Mouse (Mus musculus): ENCODE measurements around the gene Prkacb. TPM values are rescaled to one million over a fixed set of nuclear protein-coding genes. Genes with fewer than 3 reads are reported as not detected.
A peak's percentile ranks its signal among the peaks of the same experiment; 100 is the strongest.

The Prkacb gene
- total RNA-seq (2021), result 10 to 100 TPM; 92.4 to 99.7 TPM

DNA sequence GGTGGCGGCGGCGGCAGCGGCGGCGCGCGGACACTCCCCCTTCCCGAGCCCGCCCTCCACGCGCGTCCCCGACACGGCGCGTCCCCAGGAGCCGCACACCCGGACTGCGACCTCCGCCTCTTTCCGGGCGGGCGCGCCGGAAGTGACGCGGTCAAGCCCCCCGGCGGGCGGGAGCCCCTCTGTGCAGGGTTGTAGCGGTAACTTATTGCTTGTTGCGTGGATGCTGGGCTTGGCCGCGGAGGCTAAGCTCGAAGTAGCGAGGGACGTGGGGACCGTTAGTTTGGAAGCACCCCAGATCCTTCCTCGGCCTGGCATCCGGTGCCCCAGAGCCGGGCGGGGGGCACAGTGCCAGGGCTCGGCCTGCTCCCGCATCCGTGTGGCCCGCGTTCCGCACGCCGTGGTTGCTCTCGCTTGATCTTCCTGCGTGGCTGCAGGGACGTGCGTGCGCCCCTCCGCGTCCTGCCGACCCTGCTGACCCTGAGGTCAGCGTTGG lies at the start of gene Prkacb:
Gene Prkacb (minus strand): TSS at position 90 of the 493 bp plus-strand sequence.
- DNase-seq, result peak; percentile 94 to 95
- intact Hi-C loops (cut with DNase I), result no loop called here

DNA sequence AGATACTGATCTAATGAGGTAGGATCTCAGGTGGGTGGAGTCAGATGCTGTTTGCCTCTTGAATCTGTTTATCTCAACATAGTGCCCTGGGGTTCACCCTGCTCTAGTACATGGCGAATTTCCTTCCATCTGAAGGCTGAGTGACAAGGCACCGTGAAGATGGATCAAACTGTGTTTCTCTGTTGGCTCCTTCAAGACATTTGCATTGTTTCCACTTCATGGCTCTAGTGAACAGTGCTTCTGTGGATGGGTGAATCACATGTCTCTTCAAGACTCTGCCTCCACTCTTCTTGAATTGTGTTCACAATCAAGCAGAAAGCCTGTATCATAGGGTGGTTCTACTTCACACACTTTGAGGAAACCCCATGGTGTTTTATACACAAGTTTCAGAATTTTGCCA lies 47.5 kb upstream of the Prkacb start:
- DNase-seq, result no peak
- intact Hi-C loops (cut with DNase I), result no loop called here

DNA sequence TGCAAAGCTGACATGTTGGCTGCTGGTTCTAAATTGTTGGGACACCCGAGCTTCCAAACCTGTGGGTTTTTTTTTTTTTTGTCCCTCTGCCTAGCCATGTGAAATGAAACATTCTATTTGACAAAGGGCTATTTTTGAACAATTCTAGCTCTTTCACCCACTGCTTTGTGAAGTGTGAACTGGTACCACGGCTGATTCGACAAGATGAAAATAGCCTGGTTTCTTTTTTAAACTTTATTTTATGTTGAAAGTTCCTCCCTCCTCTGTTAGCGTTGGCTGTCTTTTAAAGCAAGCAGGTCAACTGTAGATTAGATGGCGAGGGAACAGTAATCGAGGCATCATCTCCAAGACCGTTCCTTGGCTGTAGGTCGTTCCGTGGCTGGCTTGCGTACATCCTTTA lies 44.6 kb upstream of the Prkacb start:
- no peak for DNase-seq
- intact Hi-C loops (cut with DNase I), result no loop called here

DNA sequence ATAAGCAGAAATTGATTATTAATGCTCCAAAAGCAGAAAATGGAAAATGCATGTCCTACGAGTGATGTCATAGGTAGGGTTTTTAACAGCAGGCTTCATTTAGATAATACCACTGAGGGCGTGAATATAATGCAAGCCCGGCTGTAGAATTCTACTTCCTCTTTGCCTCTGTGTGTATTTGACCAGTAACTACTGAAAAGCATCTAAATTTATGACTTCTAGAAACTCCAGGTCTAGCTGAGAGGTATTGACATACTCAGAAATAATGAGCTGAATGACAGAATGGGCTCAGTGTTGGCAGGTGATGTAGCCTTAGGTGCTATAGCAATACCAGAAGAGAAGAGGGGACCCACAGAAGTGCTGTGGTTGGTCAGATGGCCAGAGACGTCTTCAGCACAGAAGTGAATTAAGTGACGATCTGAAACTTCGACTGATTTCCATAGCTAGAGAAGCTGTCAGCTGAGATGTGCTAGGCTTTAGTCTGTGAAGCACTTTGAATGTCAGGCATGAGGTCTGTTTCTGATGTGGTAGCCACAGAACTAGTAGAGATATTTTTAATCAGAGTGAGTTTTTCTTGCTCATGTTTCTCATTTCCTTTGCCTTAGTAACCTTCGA lies 41.8 kb upstream of the Prkacb start:
- no peak for DNase-seq
- intact Hi-C loops (cut with DNase I), result no loop called here

DNA sequence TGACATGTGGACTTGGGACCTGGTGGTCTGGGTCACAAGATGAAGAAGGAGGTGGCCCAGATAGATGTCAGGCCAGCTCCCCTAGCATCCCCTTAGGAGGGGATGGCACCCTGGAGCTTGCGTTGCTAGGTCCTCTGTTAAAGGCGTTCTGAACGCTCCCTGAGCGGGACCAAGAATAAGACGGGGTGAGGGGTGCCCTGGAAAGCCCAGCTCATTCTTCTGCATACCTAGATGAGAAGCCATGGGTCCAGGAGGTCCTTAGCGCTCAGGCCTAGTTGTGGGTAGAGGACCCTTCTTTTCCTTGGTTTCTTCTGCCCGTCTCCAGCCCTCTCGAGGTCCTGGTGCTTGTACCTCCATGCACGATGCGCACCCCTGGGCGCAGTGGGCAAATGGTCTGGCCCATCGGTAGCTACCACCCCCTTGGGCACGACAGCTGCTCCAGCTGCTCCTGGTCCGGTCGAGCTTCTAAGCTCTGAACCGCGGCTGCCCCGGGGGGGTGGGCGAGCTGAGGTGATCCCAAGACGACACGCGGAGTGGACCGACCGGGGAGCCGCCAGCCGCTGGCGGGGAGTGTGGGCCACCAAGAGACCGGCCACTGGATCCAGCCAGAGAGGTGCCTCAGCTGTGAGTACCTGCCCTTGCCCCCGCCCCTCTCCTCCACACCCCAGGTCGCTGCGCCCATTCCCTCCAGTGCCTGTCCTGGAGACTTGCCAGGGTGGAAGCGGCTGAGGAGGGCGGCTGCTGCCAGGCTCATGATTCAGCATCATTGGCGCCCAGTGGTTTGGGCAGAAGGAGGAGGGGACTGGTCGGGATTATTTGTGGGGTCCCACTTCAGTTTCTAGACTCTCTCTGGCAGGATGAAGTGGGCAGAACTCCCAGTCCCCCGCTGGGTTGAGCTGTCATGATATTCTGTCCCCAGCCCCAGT lies 39.4 kb upstream of the Prkacb start, which contains the start of gene Ttll7:
Gene Ttll7 (plus strand): TSS at position 402 of the 926 bp plus-strand sequence.
- peak; percentile 85 to 86 for DNase-seq
- intact Hi-C loops (cut with DNase I), result loop anchor here (2.0 kb wide), 1 partner anchor 59 kb away; no protein-coding TSS in a partner anchor

DNA sequence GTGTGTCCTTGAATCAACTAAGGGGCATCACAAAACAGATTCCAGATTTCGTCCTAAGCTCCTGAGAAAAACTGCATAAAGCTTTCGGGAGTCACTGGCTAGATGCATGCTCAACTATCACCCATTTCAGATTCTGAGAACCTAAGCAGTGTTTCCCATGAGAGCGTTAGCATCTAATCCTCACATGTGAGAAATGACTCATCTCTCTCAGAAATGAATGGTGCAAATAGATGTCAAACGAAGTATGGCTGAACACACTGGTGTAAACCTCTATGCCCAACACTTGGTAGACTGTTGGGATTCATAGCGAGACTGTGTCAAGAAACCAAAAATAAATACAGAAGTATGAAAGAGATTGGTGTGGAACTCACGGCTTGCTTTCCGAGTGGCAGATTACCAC lies 36.6 kb upstream of the Prkacb start:
- intact Hi-C loops (cut with DNase I), result no loop called here

DNA sequence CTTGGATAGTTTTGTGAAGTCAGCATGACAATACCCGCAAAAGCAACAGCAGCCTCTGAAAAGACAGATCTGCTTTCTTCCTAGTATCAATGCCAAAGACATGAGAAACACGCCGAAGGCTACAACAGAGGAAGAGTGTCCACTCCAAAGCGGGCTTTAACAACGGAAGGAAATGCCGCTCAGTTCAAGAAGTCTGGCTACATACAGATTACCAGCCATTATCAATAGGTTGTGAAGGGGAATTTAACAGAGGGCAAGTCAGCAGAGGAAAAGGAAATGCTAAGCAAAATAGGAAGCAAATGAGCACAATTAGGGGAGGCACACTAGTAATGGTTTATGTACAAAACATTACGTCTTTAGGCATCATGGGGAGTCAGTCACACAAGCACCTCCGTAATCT lies 35.3 kb upstream of the Prkacb start:
- intact Hi-C loops (cut with DNase I), result no loop called here

More for the DNA sequence above, 36.6 kb upstream of the Prkacb start:
- no peak for DNase-seq

DNA sequence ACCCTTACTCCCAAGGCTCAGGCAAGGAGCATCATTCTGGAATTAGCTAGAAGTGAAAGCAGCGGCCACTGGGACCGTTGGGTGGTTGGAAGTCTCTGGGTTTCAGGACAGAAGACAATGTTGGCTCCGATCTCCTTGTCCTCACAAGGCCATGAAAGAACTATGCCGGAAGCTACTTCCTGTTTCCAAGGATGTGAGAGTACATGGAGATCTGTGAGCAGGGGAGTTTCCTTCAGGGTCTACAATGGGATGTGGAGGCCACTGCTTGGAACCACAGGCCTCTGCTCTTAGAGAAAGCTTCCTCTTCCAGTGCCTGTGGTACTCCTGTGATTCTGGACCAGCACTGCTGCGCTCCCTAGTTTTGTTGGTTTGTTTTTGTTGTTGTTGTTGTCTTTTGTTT lies 33.4 kb upstream of the Prkacb start:
- intact Hi-C loops (cut with DNase I), result no loop called here

More for the DNA sequence above, 35.3 kb upstream of the Prkacb start:
- no peak for DNase-seq

DNA sequence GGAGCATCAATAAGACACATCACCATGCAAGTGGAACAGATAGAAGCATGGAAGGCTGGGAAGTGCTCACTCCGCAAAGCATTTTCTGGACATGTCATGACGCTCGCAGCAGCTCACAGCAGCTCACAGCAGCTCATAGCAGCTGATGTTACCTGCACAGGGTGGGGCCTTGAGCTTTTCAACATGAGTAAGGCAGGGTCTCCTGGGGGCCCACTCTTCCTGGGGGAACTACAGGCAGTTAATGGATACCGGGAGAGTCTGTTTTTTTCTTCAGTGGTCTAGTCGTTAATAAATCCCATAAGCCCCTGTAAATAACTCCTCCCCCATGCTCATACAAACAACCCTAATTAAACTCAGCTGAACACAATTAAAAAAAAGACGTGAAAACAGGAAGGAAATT lies 30.7 kb upstream of the Prkacb start:
- intact Hi-C loops (cut with DNase I), result no loop called here
- DNase-seq, result no peak

More for the DNA sequence above, 33.4 kb upstream of the Prkacb start:
- DNase-seq, result peak; percentile 6 to 10

DNA sequence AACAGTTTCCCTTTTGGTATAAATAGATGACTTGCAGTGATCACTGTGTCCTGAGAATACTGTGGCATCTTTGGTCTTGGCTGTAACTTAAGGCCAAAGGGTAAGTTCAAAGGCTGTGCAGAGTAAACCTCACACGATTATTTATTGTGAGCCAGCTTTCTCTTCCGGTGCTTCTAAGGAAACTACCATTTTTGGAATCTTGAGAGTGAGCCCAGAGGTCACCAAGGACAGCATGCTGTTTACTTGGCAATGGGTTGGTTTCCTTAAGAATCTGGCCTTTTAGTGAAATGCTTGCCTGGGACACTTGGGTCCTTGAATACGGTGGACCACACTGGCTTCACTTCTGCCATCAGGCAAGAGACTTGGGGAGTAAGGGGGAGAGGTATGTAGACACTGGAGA lies 30.0 kb upstream of the Prkacb start:
- intact Hi-C loops (cut with DNase I), result no loop called here
- peak in 1 of 2 experiments; percentile 7 for DNase-seq

DNA sequence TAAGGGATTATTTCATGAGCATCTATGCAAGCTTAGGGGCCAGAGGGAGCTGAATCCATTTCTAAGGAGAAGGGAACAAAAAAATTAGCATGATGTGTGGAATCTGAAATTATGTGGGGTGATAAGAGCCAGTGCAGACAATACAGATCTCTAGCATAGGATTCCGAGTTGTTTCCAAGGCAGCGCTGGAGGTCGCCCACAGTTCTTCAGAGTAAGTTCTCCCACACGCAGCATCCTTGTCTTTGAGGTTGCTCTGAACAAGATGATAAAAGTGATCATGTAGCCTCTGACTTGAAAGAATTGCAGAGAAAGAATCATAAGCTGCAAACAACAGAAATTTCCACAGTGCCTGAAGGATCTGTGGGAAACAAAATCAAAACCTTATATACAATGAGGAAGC lies 7.9 kb upstream of the Prkacb start:
- intact Hi-C loops (cut with DNase I), result no loop called here
- no peak for DNase-seq

DNA sequence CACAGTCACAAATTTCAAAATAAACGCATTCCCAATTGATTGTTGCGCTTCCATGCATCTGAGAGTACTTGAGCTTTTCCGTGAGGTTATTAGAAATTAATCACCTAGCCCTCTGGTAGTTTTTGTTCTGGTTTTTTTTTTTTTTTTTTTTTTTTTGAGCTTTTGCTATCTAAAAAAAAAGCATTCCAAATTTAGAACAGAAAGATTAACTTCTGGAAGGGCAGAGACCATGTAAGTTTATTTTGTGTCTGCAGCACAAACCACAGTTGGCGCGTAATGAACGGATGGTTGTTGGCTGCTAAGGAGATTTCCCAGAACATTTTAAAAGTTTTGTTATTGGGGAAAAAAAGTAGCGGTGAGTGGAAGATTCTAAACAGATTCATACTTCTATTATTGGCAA lies 834 bp upstream of the Prkacb start:
- DNase-seq, result no peak
- intact Hi-C loops (cut with DNase I), result no loop called here

DNA sequence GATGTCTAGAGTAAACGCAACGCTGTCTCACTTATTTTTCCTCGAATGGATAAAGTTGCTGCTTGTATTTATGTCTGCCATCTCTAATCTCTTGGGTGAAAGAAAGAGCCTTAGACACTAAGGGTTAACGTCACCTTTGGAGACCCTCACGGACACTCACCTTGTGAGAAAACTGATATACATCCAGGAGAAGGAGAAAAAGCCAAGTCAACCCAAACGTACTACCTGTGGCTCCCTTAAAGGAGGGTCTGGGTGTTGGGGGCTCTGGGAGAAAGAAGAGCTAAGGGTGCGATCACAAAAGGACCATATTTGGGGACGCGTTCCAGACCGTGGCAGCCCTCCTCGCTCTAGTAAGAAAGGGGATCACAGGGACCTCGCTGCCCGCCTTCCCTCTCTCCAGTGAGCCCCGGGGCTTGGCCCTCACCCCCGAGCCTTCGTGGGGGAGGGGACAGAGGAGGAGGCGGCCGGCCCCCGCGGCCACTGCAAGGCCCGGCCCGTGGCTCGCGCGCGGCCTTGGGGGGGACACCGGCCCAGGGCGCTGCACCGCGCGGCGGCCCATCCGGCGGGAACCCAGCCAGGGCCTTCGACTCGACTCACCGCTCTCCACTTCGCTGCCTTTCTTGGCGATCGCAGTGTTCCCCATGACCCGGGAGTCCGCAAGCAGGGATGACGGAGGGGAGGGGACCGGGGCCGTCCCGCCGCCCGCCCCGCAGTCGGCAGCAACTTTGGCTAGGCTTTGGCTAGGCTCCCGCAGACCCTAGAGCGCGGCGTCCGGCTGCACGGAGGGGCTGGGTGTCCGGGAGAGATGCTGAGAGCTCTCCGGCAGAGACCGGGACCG lies 530 bp downstream of the Prkacb start:
- intact Hi-C loops (cut with DNase I), result no loop called here
- DNase-seq, result peak in 1 of 2 experiments; percentile 76

DNA sequence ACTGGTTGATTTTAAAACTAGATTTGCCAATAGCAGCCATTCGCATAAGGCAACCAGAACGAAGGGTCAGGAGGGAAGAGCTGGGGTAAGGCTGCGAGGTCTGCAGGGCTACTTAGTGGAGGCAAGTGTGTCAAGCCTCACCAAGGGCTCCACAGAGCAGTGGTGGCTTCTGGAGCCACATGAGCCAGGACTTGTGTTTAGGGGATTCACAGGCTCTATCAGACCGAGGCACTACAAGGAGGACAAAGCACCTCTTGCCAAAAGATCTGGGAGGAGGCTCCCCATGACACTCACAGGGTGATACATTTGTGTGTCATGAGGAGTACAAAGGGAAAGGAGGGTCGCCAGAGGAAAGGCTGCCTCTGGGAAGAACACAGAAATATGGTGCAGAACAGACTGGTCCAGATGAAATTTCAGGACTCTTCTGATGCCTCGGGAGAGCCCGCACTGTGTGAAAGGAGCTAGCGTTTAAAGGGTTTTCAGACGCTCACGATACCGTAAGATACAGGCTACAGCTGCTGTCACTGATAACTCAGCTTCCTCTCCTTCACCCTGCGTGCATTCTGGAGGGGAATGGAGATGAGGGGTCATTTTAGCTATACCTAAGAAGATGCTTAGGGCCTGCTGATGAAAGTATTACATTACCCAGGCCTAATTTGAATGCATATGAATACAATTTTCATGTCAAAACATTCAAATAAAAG lies 19.1 kb downstream of the Prkacb start:
- intact Hi-C loops (cut with DNase I), result loop anchor here (2.0 kb wide), 1 partner anchor 59 kb away; the partner anchor contains the start of gene Ttll7
- no peak for DNase-seq

DNA sequence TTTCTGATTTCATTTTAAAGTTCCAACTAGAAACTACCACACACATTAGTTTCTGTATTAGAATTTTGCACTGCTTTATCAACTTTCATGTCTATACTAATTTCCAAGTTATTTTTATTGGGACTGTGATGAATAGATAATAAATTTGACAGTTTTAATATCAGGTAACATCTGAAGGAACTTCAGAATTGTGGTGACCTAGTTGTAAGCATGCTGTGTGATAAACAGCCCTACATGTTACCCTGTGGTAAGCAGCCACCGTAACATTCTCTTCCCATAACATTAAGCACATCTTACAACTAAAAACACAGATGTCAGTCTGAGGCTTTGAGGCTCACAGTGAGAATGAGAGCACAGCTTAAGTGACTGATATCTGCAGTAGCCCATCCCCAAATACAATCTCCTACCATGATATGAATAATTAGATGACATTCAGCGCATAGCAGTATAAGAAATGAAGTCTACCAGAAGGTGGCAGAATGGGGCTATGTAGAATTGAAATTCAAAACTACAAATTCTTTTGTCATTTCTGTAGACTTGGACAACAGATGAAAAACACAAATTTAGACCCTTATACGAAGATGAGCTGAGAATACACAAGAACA lies 20.5 kb downstream of the Prkacb start:
- intact Hi-C loops (cut with DNase I), result loop anchor here (1.0 to 2.0 kb wide), 2 partner anchors 61 to 123 kb away; partner anchors contain the start of gene Ttll7
- DNase-seq, result peak in 1 of 2 experiments; percentile 26

DNA sequence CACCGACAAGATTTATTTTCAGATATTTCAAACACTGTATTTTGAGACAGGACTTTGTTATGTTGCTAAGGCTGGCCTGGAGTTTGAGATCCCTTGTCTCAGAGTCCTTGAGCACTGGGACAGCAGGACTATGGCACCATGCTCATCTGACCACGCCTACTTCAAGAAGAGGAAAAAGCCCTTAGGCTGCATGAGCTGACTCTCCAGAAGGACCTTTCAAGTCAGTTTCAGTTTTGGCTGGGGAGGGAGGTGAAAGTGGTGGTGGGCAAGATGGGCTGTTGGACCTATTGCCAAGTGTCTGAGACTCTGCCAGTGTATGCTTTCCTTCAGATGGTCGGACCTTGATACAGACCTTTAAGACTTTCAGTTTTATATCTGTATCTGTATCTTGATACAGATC lies 28.6 kb downstream of the Prkacb start:
- intact Hi-C loops (cut with DNase I), result loop anchor here (5.0 kb wide), 2 partner anchors 97 to 262 kb away; partner anchors contain the start of genes Rpf1 and Samd13
- no peak for DNase-seq

DNA sequence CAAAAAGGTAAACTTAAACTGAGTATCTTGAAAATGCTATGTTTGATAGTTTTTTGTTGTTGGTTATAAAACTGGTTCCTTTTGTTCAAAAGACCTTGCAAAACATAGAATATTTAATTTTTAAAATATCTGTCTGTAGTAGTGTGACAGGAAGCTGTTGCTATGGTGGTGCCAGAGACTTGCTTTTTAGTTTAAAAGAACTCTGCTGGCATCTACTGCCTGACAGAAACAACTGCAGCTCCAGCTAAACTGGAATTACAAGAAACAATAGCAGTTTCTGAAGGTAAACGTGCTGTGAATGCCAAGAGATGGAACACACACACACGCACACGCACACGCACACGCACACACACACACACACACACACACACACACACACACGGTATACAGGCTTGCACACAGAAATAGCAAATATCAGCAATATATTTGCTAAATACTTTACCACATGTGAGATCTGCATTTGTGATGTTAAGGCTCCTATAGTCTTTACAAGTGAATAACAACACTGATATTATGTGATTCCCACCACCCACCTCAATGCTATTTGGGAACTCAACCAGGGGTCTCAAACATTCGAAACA lies 29.1 kb downstream of the Prkacb start:
- peak; percentile 24 to 35 for DNase-seq
- intact Hi-C loops (cut with DNase I), result loop anchor here (5.0 kb wide), 2 partner anchors 96 to 261 kb away; partner anchors contain the start of genes Rpf1 and Samd13

DNA sequence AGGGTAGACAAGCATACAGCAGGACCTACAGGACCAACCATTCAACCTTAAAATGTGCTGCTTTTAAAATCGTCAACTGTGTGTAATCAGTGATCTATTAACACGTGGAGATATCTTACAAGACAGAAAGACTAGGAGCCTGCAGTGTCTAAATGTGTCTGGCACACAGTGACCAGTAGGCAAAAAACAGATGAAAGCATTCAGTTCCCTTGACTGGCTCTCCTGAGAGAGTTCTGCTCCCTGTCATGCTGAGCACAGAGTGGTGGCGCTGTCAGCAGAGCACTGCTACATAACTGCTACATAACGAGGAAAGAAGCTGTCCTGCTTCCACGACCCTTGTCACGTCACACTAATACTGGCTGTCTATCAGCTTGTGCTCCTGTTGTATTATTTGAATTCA lies 30.2 kb downstream of the Prkacb start:
- DNase-seq, result no peak
- intact Hi-C loops (cut with DNase I), result loop anchor here (5.0 kb wide), 2 partner anchors 95 to 260 kb away; partner anchors contain the start of genes Rpf1 and Samd13

DNA sequence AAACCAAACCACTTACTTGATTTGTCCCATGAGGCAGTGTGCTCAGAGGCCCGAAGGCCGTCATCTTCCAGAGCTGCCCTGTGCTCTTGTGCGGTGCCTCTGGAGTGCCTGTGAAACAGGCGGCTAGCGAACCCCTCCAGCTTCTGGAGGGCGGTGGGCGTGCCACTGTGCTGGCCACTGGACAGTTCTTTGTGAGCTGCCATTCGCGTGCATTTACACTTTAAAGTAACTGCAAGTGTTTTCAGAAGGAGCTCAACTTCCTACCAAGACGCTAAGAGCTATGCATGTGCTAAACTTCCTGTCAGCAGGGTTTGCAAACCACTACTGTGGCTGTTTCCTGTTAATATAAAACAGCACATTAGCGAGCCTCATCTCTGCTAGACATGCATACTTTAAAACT lies 31.7 kb downstream of the Prkacb start:
- peak; percentile 47 to 55 for DNase-seq

More for the DNA sequence above, 31.7 kb downstream of the Prkacb start:
- intact Hi-C loops (cut with DNase I), result loop anchor here (1.0 to 5.0 kb wide), 4 partner anchors 94 to 436 kb away; partner anchors contain the start of genes Rpf1 and Samd13

All from heart, postnatal 10 days (tissue).